Mouse (Mus musculus) frontal cortex, postnatal 10 days (tissue): Measurements from ENCODE around the gene Tyrp1.

Source experiments
- DNase-seq, 2 experiments: peaks; one replicate each; pipeline ENCODE4 v3.0.0; 2022; ENCODE audit warnings: low spot score in 2 of 2, mixed read lengths in 1 of 2

Gene Tyrp1

DNA sequence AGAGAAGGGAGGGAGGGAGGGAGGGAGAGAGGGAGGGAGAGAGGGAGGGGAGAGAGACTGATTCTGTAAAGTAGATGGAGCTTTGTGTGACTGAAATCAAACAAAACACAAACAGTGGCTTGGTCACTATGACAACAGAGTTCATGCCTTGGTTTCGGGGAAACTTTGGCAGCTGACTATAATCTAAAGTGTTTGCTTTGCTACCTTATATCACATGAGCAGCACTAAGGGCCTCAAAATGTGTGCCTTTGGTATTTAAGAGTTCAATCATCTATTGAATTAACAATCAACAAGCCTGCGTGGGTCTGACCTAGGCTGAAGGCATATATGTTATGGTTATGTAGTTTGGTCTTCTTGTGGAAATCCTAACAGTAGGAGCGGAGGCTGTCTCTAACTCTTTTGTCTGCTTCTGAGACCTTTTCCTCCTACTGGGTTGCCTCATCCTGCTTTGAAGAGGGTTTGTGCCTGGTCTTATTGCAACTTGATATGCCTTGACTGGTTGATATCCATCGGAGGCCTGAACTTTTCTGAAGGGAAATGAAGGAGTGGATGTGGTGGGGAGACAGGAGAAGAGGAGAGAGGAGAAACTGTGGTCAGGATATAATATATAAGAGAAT lies 61.5 kb downstream of the Tyrp1 start:
- no peak for DNase-seq
